In the genomic region with DNA sequence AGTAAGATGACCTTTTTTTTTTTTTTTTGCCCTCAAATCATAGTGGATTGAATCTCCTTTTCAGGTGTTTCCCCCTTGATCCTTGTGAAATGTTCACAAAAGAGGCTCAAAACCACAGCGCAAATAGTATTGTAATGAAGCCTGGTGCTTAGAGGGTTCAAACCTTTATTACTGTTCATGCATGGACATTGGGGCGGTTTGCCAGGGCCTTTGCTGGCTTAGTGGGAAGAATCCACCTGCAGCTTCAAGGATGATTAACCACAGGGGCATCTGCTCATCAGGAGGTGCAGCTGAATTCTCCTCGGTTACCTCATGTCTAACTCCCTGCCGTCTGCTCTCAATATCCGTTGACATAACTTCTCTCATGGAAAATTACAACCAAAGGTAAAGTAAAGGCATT, we compare ENCODE assay signal across 22 mouse cellular contexts. TPM values are rescaled to one million over a fixed set of nuclear protein-coding genes. Genes with fewer than 3 reads are reported as not detected.
DNase-seq lines count a peak whose midpoint lies in the region; ATAC-seq lines count a peak whose summit lies in the region.
"Had no signal": no experiment of that assay in that cellular context is flagged by ENCODE, and none has a peak within 500 bp of the region (broad histone marks: within the 10 kb centered on the region; RNA-seq: fewer than 3 reads in every experiment).

No protein-coding gene starts in this region.

- DNase-seq in cerebellum, adult 18-20 months: peak; percentile 5 to 14
- DNase-seq in cerebellum, adult 11 months: no peak
- DNase-seq in kidney, postnatal 10 days: peak; percentile 28
- DNase-seq in cerebellum, postnatal 10 days: peak; percentile 55 to 64
- DNase-seq in embryo, embryonic 10 days (ENCODE audit: low spot score): no peak
- no peak for DNase-seq in layer of hippocampus, adult 9-11 months
- DNase-seq: adrenal gland, postnatal 14 days; embryo, embryonic 11 days; gastrocnemius, postnatal 14 days; heart, postnatal 10 days; heart, postnatal 4 days; kidney, adult 8-10 months had no signal

- no peaks in the 10 kb centered on the region for H3K9me3 ChIP-seq in kidney, embryonic 16.5 days (ENCODE audit: low read length)
- H3K9me3 ChIP-seq: embryonic facial prominence, embryonic 15.5 days; forebrain, embryonic 15.5 days; heart, embryonic 10.5 days; hindbrain, embryonic 12.5 days had no signal

- H3K4me3 ChIP-seq in kidney, embryonic 16.5 days (ENCODE audit: low read length): no peak overlapping the region
- H3K4me3 ChIP-seq: embryonic facial prominence, embryonic 15.5 days; forebrain, embryonic 15.5 days; heart, embryonic 10.5 days; hindbrain, embryonic 12.5 days had no signal

- H3K4me1 ChIP-seq in kidney, embryonic 16.5 days (ENCODE audit: insufficient read depth, low read length): no peaks in the 10 kb centered on the region
- H3K4me1 ChIP-seq: embryonic facial prominence, embryonic 15.5 days; forebrain, embryonic 15.5 days; heart, embryonic 10.5 days; hindbrain, embryonic 12.5 days had no signal

- H3K36me3 ChIP-seq in kidney, embryonic 16.5 days (ENCODE audit: insufficient read depth, low read length): no peaks in the 10 kb centered on the region
- H3K36me3 ChIP-seq: embryonic facial prominence, embryonic 15.5 days; forebrain, embryonic 15.5 days; heart, embryonic 10.5 days; hindbrain, embryonic 12.5 days had no signal

- ATAC-seq in kidney, embryonic 16.5 days (ENCODE audit: low FRiP score, low TSS enrichment): no peak
- ATAC-seq: activated CD4-positive, CD25-positive, alpha-beta regulatory T cell, adult 4 months; forebrain, embryonic 15.5 days; hindbrain, embryonic 16.5 days; inflammation-experienced regulatory T-cells, adult 6 months; intestine, postnatal 0 days had no signal

- no peak overlapping the region for H3K4me2 ChIP-seq in kidney, embryonic 16.5 days (replicated peaks; ENCODE audit: low read depth, low read length)
- H3K4me2 ChIP-seq: embryonic facial prominence, embryonic 15.5 days; forebrain, embryonic 15.5 days; hindbrain, embryonic 12.5 days had no signal

- no peak overlapping the region for H3K9ac ChIP-seq in kidney, embryonic 16.5 days (replicated peaks; ENCODE audit: low read length)
- H3K9ac ChIP-seq: embryonic facial prominence, embryonic 15.5 days; forebrain, embryonic 15.5 days; hindbrain, embryonic 12.5 days had no signal

- H3K27me3 ChIP-seq in kidney, embryonic 16.5 days (ENCODE audit: insufficient read depth, low read length): no peaks in the 10 kb centered on the region
- H3K27me3 ChIP-seq: embryonic facial prominence, embryonic 15.5 days; forebrain, embryonic 15.5 days; hindbrain, embryonic 12.5 days had no signal

- 67% methylated on average over 5 of the region's 5 CpGs for WGBS in kidney, embryonic 16.5 days

- no peak overlapping the region for H3K27ac ChIP-seq in kidney, embryonic 16.5 days (ENCODE audit: low read length)
- H3K27ac ChIP-seq: embryonic facial prominence, embryonic 15.5 days; forebrain, embryonic 15.5 days; heart, embryonic 10.5 days; hindbrain, embryonic 12.5 days had no signal

RNA-seq across cellular contexts. Expression of a gene that starts 20.5 kb away (rescaled TPM):
- polyA plus RNA-seq in kidney, embryonic 16.5 days (2015; fragmentation: Nextera tagmentation; extraction: Ambion mirVana): 6.6 and 8.9 TPM in 2 replicates
- polyA plus RNA-seq: C2C12 had no signal

RNA-seq across cellular contexts. Expression of a gene that starts 20.6 kb away (rescaled TPM):
- polyA plus RNA-seq in kidney, embryonic 16.5 days (2015; fragmentation: Nextera tagmentation; extraction: Ambion mirVana): 11.5 and 12.2 TPM in 2 replicates

RNA-seq across cellular contexts. Expression of a gene that starts 44.4 kb away (rescaled TPM):
- 58.9 and 60.4 TPM in 2 replicates for polyA plus RNA-seq in kidney, embryonic 16.5 days (2015; fragmentation: Nextera tagmentation; extraction: Ambion mirVana)

Comparison
In these comparisons a context has a peak if more than half of its experiments do, and no peak if none do; other contexts are left out.
1. DNase-seq: peak in cerebellum, adult 18-20 months (2 of 2), kidney, postnatal 10 days (single experiment) and cerebellum, postnatal 10 days (2 of 2); none in cerebellum, adult 11 months (single experiment), embryo, embryonic 10 days (single experiment) and layer of hippocampus, adult 9-11 months (single experiment).